Comparison of ENCODE assay signal across 13 mouse cellular contexts in genomic region chr8:123113908-123114469, GRCm38 (mm10). TPM values are rescaled to one million over a fixed set of nuclear protein-coding genes. Genes with fewer than 3 reads are reported as not detected.
DNase-seq lines count a peak whose midpoint lies in the region; ATAC-seq and TF ChIP-seq lines count a peak whose summit lies in the region.
"Had no signal": no experiment of that assay in that cellular context is flagged by ENCODE, and none has a peak within 500 bp of the region (broad histone marks: within the 10 kb centered on the region; RNA-seq: fewer than 3 reads in every experiment).

No protein-coding gene starts in this region.

- peaks cover 30% of the 10 kb centered on the region for H3K4me1 ChIP-seq in kidney, embryonic 15.5 days
- peaks cover 14% of the 10 kb centered on the region for H3K4me1 ChIP-seq in kidney, postnatal 0 days (replicated peaks; ENCODE audit: insufficient read depth, low read length)

- H3K36me3 ChIP-seq in kidney, embryonic 15.5 days, result no peaks in the 10 kb centered on the region
- no peaks in the 10 kb centered on the region for H3K36me3 ChIP-seq in kidney, postnatal 0 days (ENCODE audit: insufficient read depth, low read length)
- H3K36me3 ChIP-seq: heart, embryonic 10.5 days; hindbrain, embryonic 12.5 days had no signal

- H3K27ac ChIP-seq in kidney, embryonic 15.5 days, result 0 out of 2 replicates have a peak overlapping the region, but pooled peaks have one; percentile 39
- peak overlapping the region; percentile 25; the same call in 1 of the 2 replicates for H3K27ac ChIP-seq in kidney, postnatal 0 days
- H3K27ac ChIP-seq: heart, embryonic 10.5 days; hindbrain, embryonic 12.5 days had no signal

- no peak for ATAC-seq in kidney, embryonic 15.5 days (replicated peaks; ENCODE audit: low FRiP score)
- ATAC-seq in kidney, postnatal 0 days (replicated peaks; ENCODE audit: low FRiP score, low read depth), result no peak

- WGBS in kidney, embryonic 15.5 days, result 32% methylated on average over 2 of the region's 2 CpGs
- 46% methylated on average over 2 of the region's 2 CpGs for WGBS in kidney, postnatal 0 days

- H3K9me3 ChIP-seq in kidney, embryonic 15.5 days (replicated peaks), result no peaks in the 10 kb centered on the region
- H3K9me3 ChIP-seq in kidney, postnatal 0 days (replicated peaks; ENCODE audit: low read length), result no peaks in the 10 kb centered on the region
- H3K9me3 ChIP-seq: heart, embryonic 10.5 days; hindbrain, embryonic 12.5 days had no signal

- no peak overlapping the region for H3K4me3 ChIP-seq in kidney, embryonic 15.5 days (replicated peaks)
- H3K4me3 ChIP-seq in kidney, postnatal 0 days (replicated peaks; ENCODE audit: low read depth, low read length), result no peak overlapping the region
- H3K4me3 ChIP-seq: erythroblast, embryonic 14.5 days; heart, embryonic 10.5 days; hindbrain, embryonic 12.5 days; myocyte had no signal

- DNase-seq in kidney, adult 11 months, result no peak
- peak; percentile 80 for DNase-seq in 416B (ENCODE audit: low read depth)
- DNase-seq in CD4-positive, CD25-positive, alpha-beta regulatory T cell, adult 2 months (ENCODE audit: low read depth, low spot score), result peak; percentile 41
- DNase-seq in kidney, postnatal 0 days (ENCODE audit: low spot score), result peak; percentile 61
- DNase-seq in cerebellum, postnatal 10 days, result no peak
- DNase-seq in ovary, postnatal 14 days (ENCODE audit: low spot score), result no peak
- DNase-seq in testis, postnatal 10 days (ENCODE audit: low spot score), result no peak
- DNase-seq: lung, postnatal 4 days had no signal

- H3K4me2 ChIP-seq in kidney, embryonic 15.5 days, result no peak overlapping the region
- H3K4me2 ChIP-seq in kidney, postnatal 0 days (ENCODE audit: low read length), result no peak overlapping the region
- H3K4me2 ChIP-seq: hindbrain, embryonic 12.5 days had no signal

- H3K27me3 ChIP-seq in kidney, embryonic 15.5 days, result peaks cover 37% of the 10 kb centered on the region
- peaks cover 24% of the 10 kb centered on the region for H3K27me3 ChIP-seq in kidney, postnatal 0 days (ENCODE audit: insufficient read depth, low read length)

- TF ChIP-seq CTCF in kidney, postnatal 0 days (IDR thresholded peaks at IDR 0.05; ENCODE audit: low read depth), result peak; percentile 41; the same call in 1 of the 2 replicates

- no peak overlapping the region for H3K9ac ChIP-seq in kidney, embryonic 15.5 days
- H3K9ac ChIP-seq in kidney, postnatal 0 days (ENCODE audit: low read depth, low read length), result no peak overlapping the region
- H3K9ac ChIP-seq: hindbrain, embryonic 12.5 days had no signal

RNA-seq across cellular contexts. Expression of gene Cpne7, which starts 3.2 kb away (rescaled TPM):
- 0.63 and 1.0 TPM in 2 replicates for polyA plus RNA-seq in kidney, embryonic 15.5 days (2015; fragmentation: Nextera tagmentation; extraction: Ambion mirVana)
- 2.3 and 3.3 TPM in 2 replicates for polyA plus RNA-seq in kidney, postnatal 0 days (2015; fragmentation: Nextera tagmentation; extraction: Ambion mirVana)

RNA-seq across cellular contexts. Expression of gene Rpl13, which starts 11.8 kb away (rescaled TPM):
- 1,386 and 1,404 TPM in 2 replicates for polyA plus RNA-seq in kidney, embryonic 15.5 days (2015; fragmentation: Nextera tagmentation; extraction: Ambion mirVana)
- 1,763 and 1,932 TPM in 2 replicates for polyA plus RNA-seq in kidney, postnatal 0 days (2015; fragmentation: Nextera tagmentation; extraction: Ambion mirVana)

RNA-seq across cellular contexts. Expression of gene Sult5a1, which starts 44.1 kb away (rescaled TPM):
- polyA plus RNA-seq in kidney, embryonic 15.5 days (2015; fragmentation: Nextera tagmentation; extraction: Ambion mirVana), result 9.5 and 12.7 TPM in 2 replicates
- 12.0 and 13.9 TPM in 2 replicates for polyA plus RNA-seq in kidney, postnatal 0 days (2015; fragmentation: Nextera tagmentation; extraction: Ambion mirVana)

RNA-seq across cellular contexts. Expression of gene Spg7, which starts 51.2 kb away (rescaled TPM):
- polyA plus RNA-seq in kidney, embryonic 15.5 days (2015; fragmentation: Nextera tagmentation; extraction: Ambion mirVana), result 48.9 and 52.5 TPM in 2 replicates
- polyA plus RNA-seq in kidney, postnatal 0 days (2015; fragmentation: Nextera tagmentation; extraction: Ambion mirVana), result 49.6 and 54.0 TPM in 2 replicates

Comparison
In these comparisons a context has a peak if more than half of its experiments do, and no peak if none do; other contexts are left out.
1. DNase-seq: peak in 416B (single experiment), CD4-positive, CD25-positive, alpha-beta regulatory T cell, adult 2 months (single experiment) and kidney, postnatal 0 days (single experiment); none in kidney, adult 11 months (single experiment), cerebellum, postnatal 10 days (0 of 2), ovary, postnatal 14 days (single experiment) and testis, postnatal 10 days (single experiment).